Mouse (Mus musculus) MEL (cell line): Measurements from ENCODE around the gene Aldh16a1.
A peak's percentile ranks its signal among the peaks of the same experiment; 100 is the strongest.
"Not testable (repeated sequence)": the region's sequence is repeated elsewhere in the genome, so short reads cannot be mapped to it uniquely, and the experiment has no call there.

Source experiments
- CHD2 ChIP-seq: IDR thresholded peaks from 2 replicates; pipeline ENCODE4 v1.6.1; 2011; ENCODE audit warnings: low read length, improper control_type of control experiment
- CTCF ChIP-seq, 3 experiments: IDR thresholded peaks in 2 of 3; conservative IDR thresholded peaks in 1 of 3; 2 replicates each; pipeline ENCODE4 v1.5.1; 2011 to 2012; ENCODE audit warnings: low read length in 3 of 3, low read depth in 2 of 3, mild to moderate bottlenecking in 2 of 3, improper control_type of control experiment in 1 of 3, inconsistent platforms in 1 of 3, mixed read lengths in 1 of 3, moderate library complexity in 1 of 3; ENCODE audit not compliant: control insufficient read depth in 1 of 3, insufficient read depth in 1 of 3, poor library complexity in 1 of 3, severe bottlenecking in 1 of 3
- EP300 ChIP-seq, 2 experiments: IDR thresholded peaks; 2 replicates each; pipeline ENCODE4 v1.6.1; 2011; ENCODE audit warnings: improper control_type of control experiment in 2 of 2, low read length in 2 of 2, low read depth in 1 of 2, mild to moderate bottlenecking in 1 of 2
- ETS1 ChIP-seq: IDR thresholded peaks from 2 replicates; pipeline ENCODE4 v1.6.1; 2012; ENCODE audit warnings: low read depth, mild to moderate bottlenecking, inconsistent platforms, low read length, improper control_type of control experiment, moderate library complexity
- MAX ChIP-seq: IDR thresholded peaks from 2 replicates; pipeline ENCODE4 v1.6.1; 2011; ENCODE audit warnings: low read length, improper control_type of control experiment
- MYC ChIP-seq: IDR thresholded peaks from 2 replicates; pipeline ENCODE4 v1.6.1; 2011; ENCODE audit warnings: low read depth, mild to moderate bottlenecking, low read length, improper control_type of control experiment, moderate library complexity
- POLR2A ChIP-seq, 2 experiments: IDR thresholded peaks; 2 replicates each; pipeline ENCODE4 v1.6.1; 2011 to 2012; ENCODE audit warnings: low read length in 2 of 2, mild to moderate bottlenecking in 2 of 2, control low read depth in 1 of 2, improper control_type of control experiment in 1 of 2, low read depth in 1 of 2, moderate library complexity in 1 of 2; ENCODE audit not compliant: control insufficient read depth in 1 of 2, insufficient read depth in 1 of 2, poor library complexity in 1 of 2
- RCOR1 ChIP-seq: IDR thresholded peaks from 2 replicates; pipeline ENCODE4 v1.6.1; 2012; ENCODE audit warnings: low read depth, mild to moderate bottlenecking, inconsistent platforms, low read length, improper control_type of control experiment
- TAL1 ChIP-seq: IDR thresholded peaks from 2 replicates; pipeline ENCODE4 v1.6.1; 2012; ENCODE audit warnings: mild to moderate bottlenecking, inconsistent platforms, low read length, moderate library complexity, mixed read lengths
- TBP ChIP-seq: IDR thresholded peaks from 2 replicates; pipeline ENCODE4 v1.8.0; 2011; ENCODE audit warnings: low read depth, low read length, improper control_type of control experiment
- TCF12 ChIP-seq: IDR thresholded peaks from 2 replicates; pipeline ENCODE4 v1.6.1; 2014; ENCODE audit warnings: low read depth, mild to moderate bottlenecking, inconsistent platforms, low read length, improper control_type of control experiment, moderate library complexity
- ZKSCAN1 ChIP-seq: IDR thresholded peaks from 2 replicates; pipeline ENCODE4 v1.6.1; 2012; ENCODE audit warnings: low read depth, mild to moderate bottlenecking, inconsistent platforms, low read length, improper control_type of control experiment, moderate library complexity

DNA sequence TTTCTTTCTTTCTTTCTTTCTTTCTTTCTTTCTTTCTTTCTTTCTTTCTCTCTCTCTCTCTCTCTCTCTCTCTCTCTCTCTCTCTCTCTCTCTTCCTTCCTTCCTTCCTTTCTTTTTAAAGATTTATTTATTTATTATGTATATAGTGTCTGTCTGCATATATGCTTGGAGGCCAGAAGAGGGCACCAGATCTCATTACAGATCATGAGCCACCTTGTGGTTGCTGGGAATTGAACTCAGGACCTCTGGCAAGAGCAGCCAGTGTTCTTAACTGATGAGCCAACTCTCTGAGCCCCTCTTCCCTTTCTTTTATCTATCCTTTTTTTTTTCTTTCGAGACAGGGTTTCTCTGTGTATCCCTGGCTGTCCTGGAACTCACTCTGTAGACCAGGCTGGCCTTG, 19.4 kb upstream of the Aldh16a1 start:
- TF ChIP-seq POLR2A (IDR thresholded peaks at IDR 0.05; ENCODE audit: control insufficient read depth in 1 of 2, insufficient read depth in 1 of 2, low read depth in 1 of 2, low read length in 2 of 2, poor library complexity in 1 of 2); EP300 (IDR thresholded peaks at IDR 0.05; ENCODE audit: low read depth in 1 of 2, low read length in 2 of 2); TAL1; ZKSCAN1; CHD2; TCF12; TBP; ETS1; MAX; MYC; RCOR1: not testable (repeated sequence)
- peak; percentile 15 to 68 (median 57); a peak in 4 of 6 replicates for TF ChIP-seq CTCF (IDR thresholded peaks at IDR 0.05 in 2 of 3, conservative IDR thresholded peaks at IDR 0.05 in 1 of 3; ENCODE audit: control insufficient read depth in 1 of 3, insufficient read depth in 1 of 3, low read depth in 2 of 3, low read length in 3 of 3, poor library complexity in 1 of 3, severe bottlenecking in 1 of 3)
